Mouse (Mus musculus) adrenal gland, postnatal 0 days (tissue): ENCODE measurements around the gene Vnn1. TPM values are rescaled to one million over a fixed set of nuclear protein-coding genes. Genes with fewer than 3 reads are reported as not detected.

Experiments used
- polyA plus RNA-seq: library from polyadenylated mRNA; unstranded; fragments of >200 nt; fragmentation: Nextera tagmentation; extraction: Ambion mirVana; gene quantifications from 2 replicates; pipeline ENCODE4 v1.2.1, GENCODE M21; 2015

Gene Vnn1
- polyA plus RNA-seq, result 19.2 and 41.4 TPM in 2 replicates

DNA sequence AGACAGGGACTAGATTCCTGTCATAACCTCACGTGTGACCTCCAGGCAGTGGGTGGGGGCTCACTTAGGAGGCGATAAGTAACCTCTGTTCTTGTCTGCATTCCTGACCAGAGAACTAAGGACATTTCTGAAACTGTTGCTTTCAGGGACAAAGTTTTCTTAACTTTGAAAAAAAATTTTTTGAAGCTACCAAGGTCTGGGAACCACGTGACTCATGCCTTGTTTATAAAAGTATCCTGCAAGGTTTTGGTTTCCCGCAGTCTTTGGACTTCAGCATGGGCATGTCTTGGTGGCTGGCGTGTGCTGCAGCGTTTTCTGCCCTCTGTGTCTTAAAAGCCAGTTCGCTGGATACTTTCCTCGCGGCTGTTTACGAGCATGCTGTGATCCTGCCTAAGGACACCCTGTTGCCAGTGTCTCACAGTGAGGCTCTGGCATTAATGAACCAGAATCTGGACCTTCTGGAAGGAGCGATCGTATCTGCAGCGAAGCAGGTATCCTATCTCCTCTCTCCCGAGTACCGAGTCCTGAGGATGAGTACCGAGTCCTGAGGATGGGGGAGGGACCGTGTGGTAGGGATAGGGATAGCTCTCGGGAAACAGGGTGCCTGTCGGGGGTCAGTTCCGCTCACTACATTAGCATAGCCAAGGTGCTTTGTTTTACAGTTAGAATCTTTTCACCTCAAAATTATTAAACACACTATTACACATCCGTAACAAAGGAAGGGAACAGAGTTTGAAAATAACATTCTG is at the start of gene Vnn1:
TSS of gene Vnn1 (plus strand) at position 88 of the 749 bp plus-strand sequence.

DNA sequence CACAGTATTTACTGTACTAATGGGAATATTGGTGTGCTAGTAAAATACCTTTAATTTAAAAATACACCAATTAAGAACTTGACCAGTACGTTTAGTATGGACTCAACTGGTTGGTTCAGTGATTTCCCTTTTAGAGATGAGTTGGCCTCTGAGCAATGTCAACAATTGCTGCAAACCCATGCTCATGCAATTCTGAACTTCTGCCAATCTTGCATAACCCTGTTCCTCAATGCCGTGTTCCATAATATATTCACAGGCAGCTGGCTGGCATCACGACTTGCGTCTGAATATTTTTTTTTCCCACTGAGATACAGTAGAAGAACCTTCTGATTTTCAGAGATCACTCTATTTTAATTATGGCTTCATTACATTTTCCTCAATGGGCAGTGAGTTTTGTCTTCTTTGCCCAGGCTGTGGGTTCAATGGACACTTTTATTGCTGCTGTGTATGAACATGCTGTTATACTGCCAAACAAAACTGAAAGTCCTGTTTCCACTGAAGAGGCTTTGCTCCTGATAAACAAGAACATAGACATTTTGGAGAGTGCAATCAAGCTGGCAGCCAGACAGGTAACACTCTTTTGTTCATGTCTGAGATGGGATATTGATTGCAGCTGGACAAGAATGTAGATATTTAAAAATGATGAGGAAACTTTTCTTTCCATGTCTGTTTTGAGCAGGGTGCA is 43.1 kb upstream of the Vnn1 start, which contains the start of gene Vnn3:
TSS of gene Vnn3 (plus strand) at position 235 of the 685 bp plus-strand sequence.

DNA sequence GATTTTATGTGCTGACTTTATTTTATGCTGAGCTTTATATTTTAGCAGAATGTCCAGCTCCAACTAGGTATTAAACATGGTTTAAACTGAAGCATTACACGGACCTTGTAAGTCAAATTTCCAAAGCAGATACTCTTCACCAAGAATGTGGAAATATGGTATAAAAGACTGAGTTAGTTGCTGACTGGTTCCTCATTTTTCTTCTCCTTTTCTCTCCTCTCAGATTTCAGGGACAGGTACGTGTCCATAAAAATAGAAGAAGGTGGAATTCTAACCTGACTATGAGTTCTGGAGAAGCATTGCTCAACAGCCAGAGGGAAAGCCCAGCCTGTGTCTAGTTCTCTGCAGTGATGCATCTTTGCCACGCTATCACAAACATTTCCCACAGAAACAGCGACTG is 25.6 kb downstream of the Vnn1 start, which contains the start of gene Taar1:
TSS of gene Taar1 (plus strand) at position 301 of the 400 bp plus-strand sequence.

DNA sequence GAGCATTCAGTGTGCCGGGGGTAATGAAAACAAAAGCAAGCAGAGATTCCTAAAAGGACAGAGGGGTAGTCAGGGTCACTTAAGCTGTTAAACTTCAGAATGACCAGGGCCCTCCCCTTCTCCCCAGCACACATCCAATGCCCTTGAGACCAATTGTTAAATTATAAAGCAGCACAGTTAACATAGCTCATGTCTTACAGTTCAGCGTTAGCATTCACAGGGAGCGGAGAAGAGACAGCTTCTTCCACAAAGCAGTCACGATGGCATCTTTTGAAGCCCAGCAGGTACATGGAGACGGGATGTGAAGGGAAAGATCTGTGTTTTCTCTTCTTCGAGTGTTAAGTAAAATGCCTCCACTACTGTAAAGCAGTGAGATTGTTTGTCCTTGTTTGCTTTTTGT is 43.8 kb downstream of the Vnn1 start, which contains the start of gene Taar2:
TSS of gene Taar2 (plus strand) at position 261 of the 400 bp plus-strand sequence.

GRCm38 (mm10) chr10:23949508-23950005 is 55.1 kb downstream of the Vnn1 start, which contains the start of gene Taar3:
Gene Taar3, plus strand, starts transcription at chr10:23949558.

Other genes starting within 250 kb of the Vnn1 start
- gene Rps12, start 107.4 kb upstream of the Vnn1 start, polyA plus RNA-seq, result 178 and 250 TPM in 2 replicates
- 20.3 and 25.7 TPM in 2 replicates for gene Slc18b1, start 97.7 kb upstream of the Vnn1 start, polyA plus RNA-seq
- gene Vnn3, start 43.2 kb upstream of the Vnn1 start, polyA plus RNA-seq, result 8.4 and 15.1 TPM in 2 replicates
- gene Taar1, start 25.7 kb downstream of the Vnn1 start, polyA plus RNA-seq, result not detected in 2 replicates
- gene Taar2, start 43.9 kb downstream of the Vnn1 start, polyA plus RNA-seq, result not detected in 2 replicates
- gene Taar3, start 54.9 kb downstream of the Vnn1 start, polyA plus RNA-seq, result not detected in 2 replicates
- gene Taar4, start 65.8 kb downstream of the Vnn1 start, polyA plus RNA-seq, result not detected in 2 replicates
- gene Taar5, start 76.0 kb downstream of the Vnn1 start, polyA plus RNA-seq, result not detected in 2 replicates
- gene Taar6, start 91.0 kb downstream of the Vnn1 start, polyA plus RNA-seq, result not detected in 2 replicates
- not detected in 2 replicates for gene Taar7a, start 98.8 kb downstream of the Vnn1 start, polyA plus RNA-seq
- gene Taar7b, start 105.3 kb downstream of the Vnn1 start, polyA plus RNA-seq, result not detected in 2 replicates
- gene Taar7d, start 132.5 kb downstream of the Vnn1 start, polyA plus RNA-seq, result not detected in 2 replicates
- gene Taar7e, start 142.9 kb downstream of the Vnn1 start, polyA plus RNA-seq, result not detected in 2 replicates
- gene Taar7f, start 154.8 kb downstream of the Vnn1 start, polyA plus RNA-seq, result not detected in 2 replicates
- not detected in 2 replicates for gene Taar8a, start 181.8 kb downstream of the Vnn1 start, polyA plus RNA-seq
- not detected in 2 replicates for gene Taar8b, start 197.6 kb downstream of the Vnn1 start, polyA plus RNA-seq
- not detected in 2 replicates for gene Taar8c, start 207.2 kb downstream of the Vnn1 start, polyA plus RNA-seq
- gene Taar9, start 214.8 kb downstream of the Vnn1 start, polyA plus RNA-seq, result not detected in 2 replicates